Mouse (Mus musculus) ovary, postnatal 36 days (tissue): ENCODE measurements at regions not wholly inside any gene's neighbourhood (a gene's known extent, or its start where the extent isn't known, plus 50 kb on each side); places are given as distances from the start of the nearest gene placed in this dataset.

Source experiments
- DNase-seq: peaks from one replicate; pipeline ENCODE4 v3.0.0; 2022; ENCODE audit warnings: low spot score, mixed read lengths

- no peak for DNase-seq
These were observed 138.2 kb upstream of the Mocs2 start for GRCm38 (mm10) chr13:114679703-114680378.

- no peak for DNase-seq
These were observed 137.7 kb upstream of the Mocs2 start for GRCm38 (mm10) chr13:114680379-114680733.

GRCm38 (mm10) chr13:114681196-114681595 is 136.8 kb upstream of the Mocs2 start:
- no peak for DNase-seq

- no peak for DNase-seq
These were observed 136.1 kb upstream of the Mocs2 start for GRCm38 (mm10) chr13:114681887-114682286.

GRCm38 (mm10) chr13:114682891-114683290 is 135.1 kb upstream of the Mocs2 start:
- no peak for DNase-seq

- no peak for DNase-seq
These were observed 133.7 kb upstream of the Mocs2 start for GRCm38 (mm10) chr13:114684298-114684697.

- DNase-seq: no peak
These were observed 132.7 kb upstream of the Mocs2 start for GRCm38 (mm10) chr13:114685368-114685767.

- DNase-seq: no peak
These were observed 105.4 kb upstream of the Mocs2 start for GRCm38 (mm10) chr13:114712601-114713000.

GRCm38 (mm10) chr13:114719771-114720170 is 98.3 kb upstream of the Mocs2 start:
- DNase-seq: no peak

- no peak for DNase-seq
These were observed 91.2 kb upstream of the Mocs2 start for GRCm38 (mm10) chr13:114726828-114727227.

GRCm38 (mm10) chr13:114735066-114735465 is 83.0 kb upstream of the Mocs2 start:
- DNase-seq: no peak

GRCm38 (mm10) chr13:114736066-114736465 is 82.0 kb upstream of the Mocs2 start:
- no peak for DNase-seq

- DNase-seq: no peak
These were observed 75.5 kb upstream of the Mocs2 start for GRCm38 (mm10) chr13:114742534-114742933.

GRCm38 (mm10) chr13:114745814-114746213 is 72.2 kb upstream of the Mocs2 start:
- no peak for DNase-seq

- DNase-seq: peak; percentile 6
These were observed 60.6 kb upstream of the Mocs2 start for GRCm38 (mm10) chr13:114757459-114757858.

GRCm38 (mm10) chr13:114759886-114760285 is 58.1 kb upstream of the Mocs2 start:
- DNase-seq: no peak

- peak; percentile 52 for DNase-seq
These were observed 57.1 kb upstream of the Mocs2 start for GRCm38 (mm10) chr13:114760901-114761300.
